Mouse (Mus musculus) heart, embryonic 16.5 days (tissue): Measurements from ENCODE around the gene Ttc24. TPM values are rescaled to one million over a fixed set of nuclear protein-coding genes. Genes with fewer than 3 reads are reported as not detected.

Source experiments
- ATAC-seq: fragments of 200-750 bp; cut with Nextera tagmentation; replicated peaks from 2 replicates; pipeline ENCODE4 v1.8.0; 2017; ENCODE audit warnings: moderate number of reproducible peaks; ENCODE audit not compliant: insufficient read depth, low FRiP score; ENCODE audit errors: extremely low read depth
- H3K27ac ChIP-seq: fragments of 300-500 bp; sonication (generic); 2 replicates; pipeline ENCODE4 v1.5.1; 2014; ENCODE audit warnings: mild to moderate bottlenecking, low read length, control low read depth, moderate library complexity
- H3K27me3 ChIP-seq: fragments of 300-500 bp; sonication (generic); 2 replicates; pipeline ENCODE4 v1.6.1; 2014; ENCODE audit warnings: low read length, mixed read lengths; ENCODE audit not compliant: control insufficient read depth, insufficient read depth
- H3K36me3 ChIP-seq: fragments of 300-500 bp; sonication (generic); 2 replicates; pipeline ENCODE4 v1.6.1; 2014; ENCODE audit not compliant: control insufficient read depth, insufficient read depth
- H3K4me1 ChIP-seq: fragments of 300-500 bp; sonication (generic); 2 replicates; pipeline ENCODE4 v1.6.1; 2014; ENCODE audit warnings: low read length, mixed read lengths; ENCODE audit not compliant: control insufficient read depth, insufficient read depth
- H3K4me2 ChIP-seq: fragments of 300-500 bp; sonication (generic); 2 replicates; pipeline ENCODE4 v1.6.1; 2014; ENCODE audit warnings: low read depth, mild to moderate bottlenecking, control low read depth, low read length
- H3K4me3 ChIP-seq: fragments of 300-500 bp; sonication (generic); 2 replicates; pipeline ENCODE4 v1.5.1; 2014; ENCODE audit warnings: mild to moderate bottlenecking, control low read depth, low read length
- H3K9ac ChIP-seq: fragments of 300-500 bp; sonication (generic); 2 replicates; pipeline ENCODE4 v1.6.1; 2014; ENCODE audit warnings: low read length, control low read depth
- H3K9me3 ChIP-seq: fragments of 300-500 bp; sonication (generic); replicated peaks from 2 replicates; pipeline ENCODE4 v1.6.1; 2016; ENCODE audit warnings: low read length; ENCODE audit not compliant: control insufficient read depth
- WGBS: fragments of 180-500 bp; shearing (Covaris S2); extraction: QIAGEN DNeasy Blood & Tissue Kit; methylation state at CpG from one replicate; pipeline ENCODE4 v1.1.7; 2014; 5-methylcytosine and 5-hydroxymethylcytosine counted together
- polyA plus RNA-seq: library from polyadenylated mRNA; unstranded; fragments of >200 nt; fragmentation: Nextera tagmentation; extraction: Ambion mirVana; gene quantifications from 2 replicates; pipeline ENCODE4 v1.2.1, GENCODE M21; 2015

Ttc24 gene
- polyA plus RNA-seq, 1 experiment from 2014 or later = 0.18 TPM

DNA sequence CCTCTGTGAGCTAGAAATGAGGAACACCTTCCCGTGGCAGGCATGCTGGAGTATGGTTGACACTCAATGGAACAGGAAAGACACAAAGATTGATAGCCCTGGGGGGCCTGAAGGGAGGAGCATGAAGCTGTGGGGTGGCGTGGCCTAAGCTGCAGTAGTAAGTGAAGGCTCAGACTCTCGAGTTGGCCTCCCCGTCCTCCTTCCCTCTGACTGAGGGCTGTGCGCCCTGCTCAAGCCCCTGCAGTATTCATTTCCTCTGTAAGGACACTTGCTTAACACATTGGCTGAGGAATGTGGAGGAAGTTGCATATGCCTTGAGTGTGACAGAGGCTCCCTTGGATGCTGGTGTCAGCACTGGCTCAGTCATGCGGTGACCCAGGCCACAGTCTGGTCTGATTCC is 24.5 kb upstream of the Ttc24 start:
- Histone ChIP-seq H3K9me3 (no peaks in the 10 kb centered on the region), H3K9ac (no peak overlapping the region), H3K4me1 (no peaks in the 10 kb centered on the region), H3K27me3 (no peaks in the 10 kb centered on the region), H3K4me3 (no peak overlapping the region), H3K36me3 (peaks cover 45% of the 10 kb centered on the region), H3K27ac (peak overlapping the region; percentile 58), H3K4me2 (no peak overlapping the region)
- ATAC-seq = no peak
- WGBS = 74% methylated on average over 6 of the region's 6 CpGs

DNA sequence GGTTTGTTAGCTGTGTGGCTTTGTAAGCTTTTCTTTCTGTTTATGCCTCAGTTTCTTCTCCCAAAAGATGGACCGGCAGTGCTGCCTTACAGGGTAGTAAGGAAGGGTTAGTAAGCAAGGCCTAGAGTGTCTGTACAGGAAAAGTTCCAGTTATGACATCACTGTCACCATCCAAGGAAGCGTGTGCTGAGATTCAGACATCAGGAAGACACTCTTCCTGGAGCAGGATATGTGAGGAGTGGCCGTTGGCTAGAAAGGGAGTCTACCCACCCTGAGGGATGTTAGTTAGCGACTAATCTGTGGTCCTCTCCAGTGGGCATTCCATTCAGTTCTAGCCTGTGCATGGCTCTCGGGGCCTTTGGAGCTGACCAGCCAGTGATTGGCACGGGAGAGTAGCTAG is 24.1 kb upstream of the Ttc24 start:
- Histone ChIP-seq H3K4me1 (no peaks in the 10 kb centered on the region), H3K27ac (peak overlapping the region; percentile 58), H3K4me2 (no peak overlapping the region), H3K27me3 (no peaks in the 10 kb centered on the region), H3K9ac (no peak overlapping the region), H3K9me3 (no peaks in the 10 kb centered on the region), H3K36me3 (peaks cover 47% of the 10 kb centered on the region), H3K4me3 (no peak overlapping the region)
- 80% methylated on average over 6 of the region's 6 CpGs for WGBS
- no peak; the same call in 1 of the 2 replicates for ATAC-seq

DNA sequence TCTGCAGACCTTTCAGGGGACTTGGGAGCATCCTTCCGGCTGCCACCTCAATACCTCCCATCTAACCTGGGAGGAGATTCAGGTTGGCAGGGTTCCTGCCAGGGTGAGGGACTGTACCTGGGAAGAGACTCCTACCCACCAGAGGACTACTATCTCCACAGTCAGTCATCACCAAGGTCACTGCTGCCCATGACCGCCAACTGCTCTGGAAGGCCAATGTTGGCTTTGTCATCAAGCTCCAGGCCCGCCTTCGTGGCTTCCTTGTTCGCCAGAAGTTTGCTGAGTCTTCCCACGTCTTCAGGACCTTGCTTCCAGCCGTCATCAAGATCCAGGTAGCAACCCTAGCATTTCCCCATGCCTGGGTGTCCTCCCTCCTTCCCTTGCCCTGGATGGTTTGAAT is 23.6 kb upstream of the Ttc24 start:
- Histone ChIP-seq H3K4me2 (no peak overlapping the region), H3K27ac (no peak overlapping the region; the same call in 1 of the 2 replicates), H3K9me3 (no peaks in the 10 kb centered on the region), H3K4me3 (no peak overlapping the region), H3K36me3 (peaks cover 44% of the 10 kb centered on the region), H3K9ac (no peak overlapping the region), H3K27me3 (no peaks in the 10 kb centered on the region), H3K4me1 (no peaks in the 10 kb centered on the region)
- ATAC-seq = no peak
- WGBS = 89% methylated on average over 7 of the region's 7 CpGs

DNA sequence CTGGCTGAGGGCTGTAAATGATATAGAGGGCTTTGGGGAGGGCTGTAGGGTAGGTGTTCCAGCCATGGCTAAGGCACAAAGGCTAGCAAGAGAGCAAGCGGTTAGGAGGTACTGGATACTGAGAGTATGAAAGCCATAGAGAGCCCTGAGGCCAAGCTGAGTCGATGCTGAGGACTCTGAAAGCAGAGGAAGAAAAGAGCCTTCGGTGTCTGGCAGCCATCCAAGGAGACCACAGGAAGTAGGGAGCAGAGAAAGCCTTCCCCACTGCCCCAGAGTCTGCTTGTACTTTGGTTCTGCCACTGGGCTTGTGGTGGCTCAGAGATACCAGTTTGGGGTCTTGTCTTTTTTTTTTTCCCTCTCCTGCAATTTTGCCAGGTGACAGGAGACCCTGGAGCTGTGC is 22.1 kb upstream of the Ttc24 start:
- Histone ChIP-seq H3K27me3 (no peaks in the 10 kb centered on the region), H3K27ac (no peak overlapping the region), H3K4me3 (no peak overlapping the region), H3K9ac (no peak overlapping the region), H3K4me1 (no peaks in the 10 kb centered on the region), H3K4me2 (no peak overlapping the region), H3K36me3 (peaks cover 39% of the 10 kb centered on the region), H3K9me3 (no peaks in the 10 kb centered on the region)
- ATAC-seq = no peak
- WGBS = 47% methylated on average over 3 of the region's 3 CpGs

DNA sequence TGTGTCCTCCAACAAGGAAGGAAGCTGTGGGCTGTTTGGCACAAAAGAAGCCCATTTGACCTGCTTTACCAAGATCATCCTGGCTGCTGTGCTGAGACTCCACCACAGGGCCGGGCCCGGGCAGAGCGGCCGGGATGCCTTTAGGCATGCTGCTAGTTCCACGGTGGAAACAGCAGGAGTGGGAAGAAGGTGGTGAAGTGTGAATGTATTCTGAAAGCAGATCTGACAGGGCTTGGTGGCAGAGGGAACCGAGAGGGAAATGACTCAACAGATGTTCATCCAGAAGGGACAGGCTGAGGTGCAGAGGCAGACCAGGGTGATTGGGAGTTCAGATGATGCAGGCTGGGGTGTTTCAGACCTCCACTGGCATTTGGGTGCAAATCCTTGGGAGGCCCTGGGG is 19.6 kb upstream of the Ttc24 start:
- ATAC-seq = no peak
- WGBS = 66% methylated on average over 6 of the region's 6 CpGs

DNA sequence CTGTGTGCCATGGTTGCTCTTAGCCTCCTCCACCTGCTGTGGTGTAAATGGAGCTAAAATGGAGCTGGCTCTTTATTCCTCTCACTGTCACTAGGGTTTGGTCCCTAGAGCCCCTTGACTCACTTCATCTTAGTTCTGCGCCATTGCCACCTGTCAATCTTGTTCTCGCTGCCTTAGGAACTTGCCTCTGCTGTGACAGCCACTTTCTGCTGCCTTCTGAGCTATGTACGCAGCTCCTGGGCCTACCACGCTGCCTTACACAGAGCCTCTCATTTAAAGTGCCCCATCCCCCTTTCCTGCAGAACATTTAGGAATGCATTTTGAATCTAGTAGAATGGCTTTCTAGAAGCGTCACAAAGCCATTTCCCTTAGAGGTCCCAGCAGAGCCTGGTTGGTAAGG is 16.0 kb upstream of the Ttc24 start:
- no peaks in the 10 kb centered on the region for H3K9me3 ChIP-seq
- H3K27ac ChIP-seq = no peak overlapping the region
- no peak overlapping the region for H3K4me3 ChIP-seq
- WGBS = 70% methylated on average over 5 of the region's 5 CpGs
- H3K27me3 ChIP-seq = no peaks in the 10 kb centered on the region
- ATAC-seq = no peak
- peaks cover 54% of the 10 kb centered on the region for H3K36me3 ChIP-seq
- no peak overlapping the region for H3K9ac ChIP-seq
- H3K4me2 ChIP-seq = no peak overlapping the region
- H3K4me1 ChIP-seq = no peaks in the 10 kb centered on the region

More for the DNA sequence above, 19.6 kb upstream of the Ttc24 start:
- H3K4me3 ChIP-seq = no peak overlapping the region
- H3K9me3 ChIP-seq = no peaks in the 10 kb centered on the region
- H3K36me3 ChIP-seq = peaks cover 43% of the 10 kb centered on the region
- no peaks in the 10 kb centered on the region for H3K4me1 ChIP-seq
- H3K9ac ChIP-seq = no peak overlapping the region
- no peak overlapping the region for H3K4me2 ChIP-seq
- no peaks in the 10 kb centered on the region for H3K27me3 ChIP-seq
- no peak overlapping the region for H3K27ac ChIP-seq

DNA sequence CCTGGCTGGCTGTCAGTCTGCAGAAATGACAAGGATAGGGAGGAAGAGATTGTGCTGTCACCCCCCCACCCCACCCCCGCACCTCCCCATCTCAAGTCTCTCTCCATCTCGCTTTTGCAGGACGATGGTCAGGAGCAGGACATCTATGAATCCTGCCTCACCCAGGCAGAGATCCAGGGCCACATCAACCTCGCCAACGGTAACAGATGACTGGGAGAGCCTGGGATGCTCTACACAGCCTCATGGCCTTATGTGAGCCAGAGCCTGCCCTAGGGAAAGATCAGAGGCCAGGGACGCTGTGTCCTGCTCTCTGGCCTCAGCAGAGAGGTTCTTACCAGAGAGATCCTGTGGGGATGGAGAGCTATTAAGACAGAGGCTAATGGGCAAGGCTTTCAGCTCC is 12.5 kb upstream of the Ttc24 start:
- Histone ChIP-seq H3K27ac (no peak overlapping the region), H3K4me2 (no peak overlapping the region), H3K4me1 (no peaks in the 10 kb centered on the region), H3K27me3 (no peaks in the 10 kb centered on the region), H3K4me3 (no peak overlapping the region), H3K9me3 (no peaks in the 10 kb centered on the region), H3K36me3 (peaks cover 53% of the 10 kb centered on the region), H3K9ac (no peak overlapping the region)
- no peak for ATAC-seq
- 93% methylated on average over 6 of the region's 6 CpGs for WGBS

DNA sequence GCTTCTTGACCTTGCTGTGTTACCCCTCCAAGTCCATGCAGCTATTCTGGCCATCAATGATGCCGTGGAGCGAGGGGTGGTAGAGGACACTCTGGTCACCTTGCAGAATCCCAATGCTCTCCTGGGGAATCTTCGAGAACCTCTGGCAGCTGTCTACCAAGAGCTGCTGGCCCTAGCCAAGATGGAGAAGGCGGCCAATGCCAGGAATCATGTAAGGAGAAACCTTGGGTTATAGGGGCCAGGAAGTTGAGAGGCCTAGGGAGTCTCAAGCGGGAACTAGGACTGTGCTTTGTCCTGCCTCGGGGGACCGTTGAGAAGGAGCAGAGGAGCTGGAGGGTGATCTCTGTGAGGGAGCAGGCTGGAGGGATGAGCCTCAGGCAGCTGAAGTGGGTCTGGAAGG is 12.0 kb upstream of the Ttc24 start:
- 90% methylated on average over 7 of the region's 7 CpGs for WGBS
- Histone ChIP-seq H3K4me2 (no peak overlapping the region), H3K4me3 (no peak overlapping the region), H3K9ac (no peak overlapping the region), H3K27me3 (no peaks in the 10 kb centered on the region), H3K36me3 (peaks cover 53% of the 10 kb centered on the region), H3K27ac (no peak overlapping the region), H3K9me3 (no peaks in the 10 kb centered on the region), H3K4me1 (no peaks in the 10 kb centered on the region)
- ATAC-seq = no peak

DNA sequence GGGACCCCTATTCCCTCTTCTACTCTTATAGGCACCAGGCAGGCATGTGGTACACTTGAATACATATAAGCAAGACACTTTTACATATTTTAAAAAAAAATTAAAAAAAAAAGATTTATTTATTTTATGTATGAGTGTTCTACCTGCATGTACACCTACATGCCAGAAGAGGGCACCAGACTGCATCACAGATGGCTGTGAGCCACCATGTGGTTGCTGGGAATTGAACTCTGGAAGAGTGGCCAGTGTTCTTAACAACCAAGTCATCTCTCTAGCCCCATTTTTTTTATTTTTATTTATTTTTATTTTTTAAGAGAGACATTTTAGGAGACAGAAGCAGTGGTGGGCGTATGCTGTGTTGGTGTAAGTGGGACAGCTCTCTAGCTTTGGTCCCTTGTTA is 9.6 kb upstream of the Ttc24 start:
- no peaks in the 10 kb centered on the region for H3K9me3 ChIP-seq
- H3K27ac ChIP-seq = no peak overlapping the region
- H3K4me2 ChIP-seq = no peak overlapping the region
- ATAC-seq = no peak
- WGBS = 83% methylated on average over 1 of the region's 1 CpGs
- no peaks in the 10 kb centered on the region for H3K27me3 ChIP-seq
- H3K36me3 ChIP-seq = peaks cover 40% of the 10 kb centered on the region
- no peak overlapping the region for H3K9ac ChIP-seq
- peaks cover 6% of the 10 kb centered on the region for H3K4me1 ChIP-seq
- H3K4me3 ChIP-seq = no peak overlapping the region

DNA sequence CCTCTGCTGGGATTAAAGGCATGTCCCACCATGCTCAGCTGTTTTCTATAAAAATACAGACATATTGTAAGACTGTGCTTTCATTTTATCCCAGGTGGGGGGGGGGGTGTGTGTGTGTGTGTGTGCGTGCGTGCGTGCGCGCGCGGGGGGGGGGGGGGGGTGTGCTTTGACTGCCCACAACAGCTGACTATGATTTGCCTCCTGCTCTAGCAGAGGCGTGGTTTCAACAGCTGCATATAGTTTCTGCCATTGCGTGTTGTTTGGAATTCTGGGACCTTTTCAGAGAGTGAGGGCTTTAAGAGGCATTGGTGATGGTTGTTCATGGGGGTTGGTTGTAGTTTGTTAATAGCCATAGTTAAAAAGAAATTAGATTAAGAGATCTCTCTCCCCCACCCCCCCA is 7.4 kb upstream of the Ttc24 start:
- Histone ChIP-seq H3K9ac (no peak overlapping the region), H3K4me3 (no peak overlapping the region), H3K4me2 (no peak overlapping the region), H3K9me3 (no peaks in the 10 kb centered on the region), H3K36me3 (peaks cover 23% of the 10 kb centered on the region), H3K27me3 (no peaks in the 10 kb centered on the region), H3K27ac (no peak overlapping the region), H3K4me1 (peaks cover 18% of the 10 kb centered on the region)
- no peak for ATAC-seq
- WGBS = 91% methylated on average over 5 of the region's 9 CpGs
